Mouse (Mus musculus): ENCODE data around the gene Ccdc12. TPM values are rescaled to one million over a fixed set of nuclear protein-coding genes. Genes with fewer than 3 reads are reported as not detected.
A peak's percentile ranks its signal among the peaks of the same experiment; 100 is the strongest.

The Ccdc12 gene
- polyA plus RNA-seq, 1 experiment from 2014 or later: 135 TPM

GRCm38 (mm10) chr9:110746961-110747360, 90.7 kb downstream of the Ccdc12 start, which contains the start of gene Pth1r:
TSS of gene Pth1r (minus strand) at chr9:110747145.
- Histone ChIP-seq H3K9me3 (replicated peaks; ENCODE audit: control insufficient read depth, low read length) (no peaks in the 10 kb centered on the region), H3K36me3 (ENCODE audit: control insufficient read depth, insufficient read depth, low read length) (no peaks in the 10 kb centered on the region), H3K27ac (ENCODE audit: low read depth, low read length) (no peak within 1 kb of the TSS), H3K4me1 (ENCODE audit: control insufficient read depth, insufficient read depth, low read length) (peaks cover 45% of the 10 kb centered on the region), H3K9ac (ENCODE audit: low read depth, low read length) (no peak within 1 kb of the TSS), H3K4me3 (ENCODE audit: low read depth, low read length) (no peak within 1 kb of the TSS), H3K4me2 (no peak within 1 kb of the TSS), H3K27me3 (ENCODE audit: control insufficient read depth, insufficient read depth, low read length) (peaks cover 5% of the 10 kb centered on the region; the same call in 1 of the 2 replicates)
- 56% methylated on average over 7 of the region's 7 CpGs for WGBS (ENCODE audit: insufficient replicate concordance)
- no peak for ATAC-seq (replicated peaks; ENCODE audit: insufficient number of reproducible peaks, low FRiP score, low TSS enrichment)

GRCm38 (mm10) chr9:110748451-110748850, 92.1 kb downstream of the Ccdc12 start:
- H3K9ac ChIP-seq (ENCODE audit: low read depth, low read length): no peak overlapping the region
- H3K4me1 ChIP-seq (ENCODE audit: control insufficient read depth, insufficient read depth, low read length): peaks cover 59% of the 10 kb centered on the region
- ATAC-seq (replicated peaks; ENCODE audit: insufficient number of reproducible peaks, low FRiP score, low TSS enrichment): no peak
- H3K27me3 ChIP-seq (ENCODE audit: control insufficient read depth, insufficient read depth, low read length): peaks cover 5% of the 10 kb centered on the region; the same call in 1 of the 2 replicates
- H3K36me3 ChIP-seq (ENCODE audit: control insufficient read depth, insufficient read depth, low read length): no peaks in the 10 kb centered on the region
- no peak overlapping the region for H3K4me3 ChIP-seq (ENCODE audit: low read depth, low read length)
- no peaks in the 10 kb centered on the region for H3K9me3 ChIP-seq (replicated peaks; ENCODE audit: control insufficient read depth, low read length)
- 57% methylated on average over 2 of the region's 2 CpGs for WGBS (ENCODE audit: insufficient replicate concordance)
- no peak overlapping the region for H3K4me2 ChIP-seq
- no peak overlapping the region for H3K27ac ChIP-seq (ENCODE audit: low read depth, low read length)

GRCm38 (mm10) chr9:110750404-110751187, 94.3 kb downstream of the Ccdc12 start:
- 0 out of 2 replicates have a peak, but pooled peaks have one; percentile 36 for ATAC-seq (replicated peaks; ENCODE audit: insufficient number of reproducible peaks, low FRiP score, low TSS enrichment)
- peak overlapping the region; percentile 55 for H3K4me2 ChIP-seq
- no peaks in the 10 kb centered on the region for H3K9me3 ChIP-seq (replicated peaks; ENCODE audit: control insufficient read depth, low read length)
- WGBS (ENCODE audit: insufficient replicate concordance): 11% methylated on average over 14 of the region's 14 CpGs
- 0 out of 2 replicates have a peak overlapping the region, but pooled peaks have one; percentile 16 for H3K4me3 ChIP-seq (ENCODE audit: low read depth, low read length)
- H3K27me3 ChIP-seq (ENCODE audit: control insufficient read depth, insufficient read depth, low read length): no peaks in the 10 kb centered on the region
- no peaks in the 10 kb centered on the region for H3K36me3 ChIP-seq (ENCODE audit: control insufficient read depth, insufficient read depth, low read length)
- peaks cover 59% of the 10 kb centered on the region for H3K4me1 ChIP-seq (ENCODE audit: control insufficient read depth, insufficient read depth, low read length)
- H3K9ac ChIP-seq (ENCODE audit: low read depth, low read length): peak overlapping the region; percentile 60
- peak overlapping the region; percentile 91 for H3K27ac ChIP-seq (ENCODE audit: low read depth, low read length)

GRCm38 (mm10) chr9:110751412-110751811, 95.1 kb downstream of the Ccdc12 start:
- H3K27ac ChIP-seq (ENCODE audit: low read depth, low read length): peak overlapping the region; percentile 91
- H3K36me3 ChIP-seq (ENCODE audit: control insufficient read depth, insufficient read depth, low read length): no peaks in the 10 kb centered on the region
- no peak for ATAC-seq (replicated peaks; ENCODE audit: insufficient number of reproducible peaks, low FRiP score, low TSS enrichment)
- H3K4me1 ChIP-seq (ENCODE audit: control insufficient read depth, insufficient read depth, low read length): peaks cover 52% of the 10 kb centered on the region
- no peak overlapping the region for H3K4me3 ChIP-seq (ENCODE audit: low read depth, low read length)
- H3K27me3 ChIP-seq (ENCODE audit: control insufficient read depth, insufficient read depth, low read length): no peaks in the 10 kb centered on the region
- 57% methylated on average over 5 of the region's 5 CpGs for WGBS (ENCODE audit: insufficient replicate concordance)
- H3K4me2 ChIP-seq: peak overlapping the region; percentile 55
- H3K9me3 ChIP-seq (replicated peaks; ENCODE audit: control insufficient read depth, low read length): no peaks in the 10 kb centered on the region
- peak overlapping the region; percentile 60 for H3K9ac ChIP-seq (ENCODE audit: low read depth, low read length)

- no peaks in the 10 kb centered on the region for H3K9me3 ChIP-seq (replicated peaks; ENCODE audit: control insufficient read depth, low read length)
- no peak for ATAC-seq (replicated peaks; ENCODE audit: insufficient number of reproducible peaks, low FRiP score, low TSS enrichment)
- H3K27ac ChIP-seq (ENCODE audit: low read depth, low read length): 0 out of 2 replicates have a peak overlapping the region, but pooled peaks have one; percentile 15
- H3K9ac ChIP-seq (ENCODE audit: low read depth, low read length): no peak overlapping the region
- no peak overlapping the region for H3K4me2 ChIP-seq
- no peaks in the 10 kb centered on the region for H3K27me3 ChIP-seq (ENCODE audit: control insufficient read depth, insufficient read depth, low read length)
- 59% methylated on average over 4 of the region's 4 CpGs for WGBS (ENCODE audit: insufficient replicate concordance)
- H3K4me3 ChIP-seq (ENCODE audit: low read depth, low read length): no peak overlapping the region
- no peaks in the 10 kb centered on the region for H3K36me3 ChIP-seq (ENCODE audit: control insufficient read depth, insufficient read depth, low read length)
- peaks cover 50% of the 10 kb centered on the region for H3K4me1 ChIP-seq (ENCODE audit: control insufficient read depth, insufficient read depth, low read length)
Observed at GRCm38 (mm10) chr9:110752917-110753435, 96.7 kb downstream of the Ccdc12 start.

GRCm38 (mm10) chr9:110753773-110754172, 97.5 kb downstream of the Ccdc12 start:
- no peaks in the 10 kb centered on the region for H3K36me3 ChIP-seq (ENCODE audit: control insufficient read depth, insufficient read depth, low read length)
- H3K27me3 ChIP-seq (ENCODE audit: control insufficient read depth, insufficient read depth, low read length): no peaks in the 10 kb centered on the region
- no peak overlapping the region for H3K4me3 ChIP-seq (ENCODE audit: low read depth, low read length)
- H3K9ac ChIP-seq (ENCODE audit: low read depth, low read length): no peak overlapping the region
- no peak for ATAC-seq (replicated peaks; ENCODE audit: insufficient number of reproducible peaks, low FRiP score, low TSS enrichment)
- no peaks in the 10 kb centered on the region for H3K9me3 ChIP-seq (replicated peaks; ENCODE audit: control insufficient read depth, low read length)
- no peak overlapping the region for H3K27ac ChIP-seq (ENCODE audit: low read depth, low read length)
- no peak overlapping the region for H3K4me2 ChIP-seq
- WGBS (ENCODE audit: insufficient replicate concordance): 62% methylated on average over 4 of the region's 4 CpGs
- H3K4me1 ChIP-seq (ENCODE audit: control insufficient read depth, insufficient read depth, low read length): peaks cover 45% of the 10 kb centered on the region

GRCm38 (mm10) chr9:110757816-110758215, 101.5 kb downstream of the Ccdc12 start:
- Histone ChIP-seq H3K36me3 (ENCODE audit: control insufficient read depth, insufficient read depth, low read length) (no peaks in the 10 kb centered on the region), H3K4me1 (ENCODE audit: control insufficient read depth, insufficient read depth, low read length) (peaks cover 20% of the 10 kb centered on the region), H3K4me2 (no peak overlapping the region), H3K27ac (ENCODE audit: low read depth, low read length) (no peak overlapping the region), H3K4me3 (ENCODE audit: low read depth, low read length) (no peak overlapping the region), H3K9me3 (replicated peaks; ENCODE audit: control insufficient read depth, low read length) (no peaks in the 10 kb centered on the region), H3K27me3 (ENCODE audit: control insufficient read depth, insufficient read depth, low read length) (no peaks in the 10 kb centered on the region), H3K9ac (ENCODE audit: low read depth, low read length) (no peak overlapping the region)
- 69% methylated on average over 5 of the region's 5 CpGs for WGBS (ENCODE audit: insufficient replicate concordance)
- ATAC-seq (replicated peaks; ENCODE audit: insufficient number of reproducible peaks, low FRiP score, low TSS enrichment): no peak

- no peak for ATAC-seq (replicated peaks; ENCODE audit: insufficient number of reproducible peaks, low FRiP score, low TSS enrichment)
Observed at GRCm38 (mm10) chr9:110758605-110759004, 102.3 kb downstream of the Ccdc12 start.

More at GRCm38 (mm10) chr9:110758605-110759004, 102.3 kb downstream of the Ccdc12 start:
- Histone ChIP-seq H3K4me3 (ENCODE audit: low read depth, low read length) (no peak overlapping the region), H3K27me3 (ENCODE audit: control insufficient read depth, insufficient read depth, low read length) (no peaks in the 10 kb centered on the region), H3K4me1 (ENCODE audit: control insufficient read depth, insufficient read depth, low read length) (peaks cover 16% of the 10 kb centered on the region), H3K9me3 (replicated peaks; ENCODE audit: control insufficient read depth, low read length) (no peaks in the 10 kb centered on the region), H3K36me3 (ENCODE audit: control insufficient read depth, insufficient read depth, low read length) (no peaks in the 10 kb centered on the region), H3K4me2 (no peak overlapping the region), H3K9ac (ENCODE audit: low read depth, low read length) (no peak overlapping the region), H3K27ac (ENCODE audit: low read depth, low read length) (no peak overlapping the region)
- 79% methylated on average over 8 of the region's 8 CpGs for WGBS (ENCODE audit: insufficient replicate concordance)
